Mouse (Mus musculus): ENCODE results near the gene Rasgef1b. TPM values are rescaled to one million over a fixed set of nuclear protein-coding genes. Genes with fewer than 3 reads are reported as not detected.

Rasgef1b gene
- polyA plus RNA-seq, 1 experiment from 2014 or later, result 41.6 TPM

DNA sequence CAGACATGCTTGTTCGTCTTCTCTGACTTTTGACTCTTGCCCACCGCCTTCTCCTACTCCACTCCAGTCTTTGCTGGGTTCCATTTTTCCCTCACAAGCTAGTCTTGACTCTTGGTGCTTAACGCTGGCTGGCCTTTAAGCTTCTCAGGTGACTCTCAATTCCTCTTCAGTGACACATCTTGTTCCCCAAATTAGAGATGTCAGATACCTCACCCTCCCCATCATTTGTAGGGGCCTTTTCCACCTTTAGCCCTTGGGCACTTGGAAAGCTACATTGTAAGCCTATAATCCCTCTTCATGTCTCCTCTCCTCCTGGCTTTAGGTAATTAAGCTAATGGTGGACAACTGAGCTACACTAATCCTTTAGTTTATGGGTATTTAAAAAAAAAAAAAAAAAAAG lies 338.6 kb downstream of the Rasgef1b start:
- 0 out of 2 replicates have a peak, but pooled peaks cover 3% of the 10 kb centered on the region for H3K4me1 ChIP-seq (ENCODE audit: control insufficient read depth, insufficient read depth, low read length)
- WGBS (ENCODE audit: insufficient replicate concordance), result 88% methylated on average over 3 of the region's 3 CpGs
- no peaks in the 10 kb centered on the region for H3K9me3 ChIP-seq (replicated peaks; ENCODE audit: control insufficient read depth, low read length)
- no peak for ATAC-seq (replicated peaks; ENCODE audit: insufficient number of reproducible peaks, low FRiP score, low TSS enrichment)
- no peaks in the 10 kb centered on the region for H3K27me3 ChIP-seq (ENCODE audit: control insufficient read depth, insufficient read depth, low read length)
- H3K27ac ChIP-seq (ENCODE audit: low read depth, low read length), result no peak overlapping the region
- no peak overlapping the region for H3K4me2 ChIP-seq
- no peaks in the 10 kb centered on the region for H3K36me3 ChIP-seq (ENCODE audit: control insufficient read depth, insufficient read depth, low read length)
- no peak overlapping the region for H3K4me3 ChIP-seq (ENCODE audit: low read depth, low read length)
- H3K9ac ChIP-seq (ENCODE audit: low read depth, low read length), result no peak overlapping the region

DNA sequence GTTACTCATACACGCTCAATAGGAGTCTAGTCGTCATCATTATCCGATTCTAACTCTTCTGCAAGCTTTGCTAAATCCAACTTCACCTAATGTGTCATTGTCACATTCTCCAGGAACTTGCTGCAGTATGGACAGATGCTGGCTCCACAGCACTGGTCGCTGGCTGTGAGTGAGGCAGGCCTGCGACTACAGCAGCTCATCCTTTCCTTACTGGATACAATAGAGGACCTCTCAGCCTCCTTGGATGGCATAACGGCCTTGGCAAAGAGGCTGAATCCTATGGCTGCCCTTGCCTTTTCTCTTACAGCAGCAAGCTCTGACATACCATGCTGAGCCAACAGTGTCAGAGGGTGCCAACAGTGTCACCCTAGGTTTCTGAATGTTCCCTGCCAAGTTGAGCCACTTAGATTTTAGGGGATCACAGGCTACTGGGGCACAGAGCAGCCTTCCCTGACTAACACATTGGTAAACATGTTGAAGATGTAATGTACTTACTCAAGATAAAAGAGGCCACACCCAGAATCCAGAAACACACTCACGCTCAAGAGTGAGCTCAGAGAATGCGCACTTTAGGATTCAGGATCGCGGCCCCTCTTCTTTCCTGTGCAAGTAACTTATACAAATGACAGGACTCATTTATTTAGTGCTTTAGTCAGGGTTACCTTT lies 340.1 kb downstream of the Rasgef1b start:
- Histone ChIP-seq H3K27ac (ENCODE audit: low read depth, low read length) (no peak overlapping the region), H3K4me1 (ENCODE audit: control insufficient read depth, insufficient read depth, low read length) (0 out of 2 replicates have a peak, but pooled peaks cover 3% of the 10 kb centered on the region), H3K4me2 (no peak overlapping the region), H3K9ac (ENCODE audit: low read depth, low read length) (no peak overlapping the region), H3K9me3 (replicated peaks; ENCODE audit: control insufficient read depth, low read length) (no peaks in the 10 kb centered on the region), H3K4me3 (ENCODE audit: low read depth, low read length) (no peak overlapping the region), H3K27me3 (ENCODE audit: control insufficient read depth, insufficient read depth, low read length) (no peaks in the 10 kb centered on the region), H3K36me3 (ENCODE audit: control insufficient read depth, insufficient read depth, low read length) (no peaks in the 10 kb centered on the region)
- 82% methylated on average over 10 of the region's 10 CpGs for WGBS (ENCODE audit: insufficient replicate concordance)
- ATAC-seq (replicated peaks; ENCODE audit: insufficient number of reproducible peaks, low FRiP score, low TSS enrichment), result no peak

DNA sequence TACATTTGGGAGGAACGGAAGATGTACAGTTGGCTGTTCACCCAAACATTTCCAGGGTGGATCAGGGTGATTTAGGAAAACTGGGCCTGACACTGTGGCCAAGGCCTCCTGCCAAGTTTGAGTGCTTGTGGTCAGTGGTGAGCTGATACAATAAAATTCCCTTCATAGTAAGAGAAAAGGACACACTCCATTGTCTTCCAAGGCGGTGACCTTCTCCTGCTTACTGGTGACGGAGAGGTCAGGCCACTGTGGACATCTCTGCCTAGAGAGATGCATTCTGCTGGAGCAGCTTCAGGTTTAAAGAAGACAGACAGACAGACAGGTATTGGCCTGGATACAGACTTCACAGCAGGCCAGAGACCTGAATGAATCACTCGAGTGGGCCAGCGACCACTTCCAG lies 340.7 kb downstream of the Rasgef1b start:
- Histone ChIP-seq H3K36me3 (ENCODE audit: control insufficient read depth, insufficient read depth, low read length) (no peaks in the 10 kb centered on the region), H3K9ac (ENCODE audit: low read depth, low read length) (no peak overlapping the region), H3K27ac (ENCODE audit: low read depth, low read length) (no peak overlapping the region), H3K27me3 (ENCODE audit: control insufficient read depth, insufficient read depth, low read length) (no peaks in the 10 kb centered on the region), H3K4me2 (no peak overlapping the region), H3K4me1 (ENCODE audit: control insufficient read depth, insufficient read depth, low read length) (0 out of 2 replicates have a peak, but pooled peaks cover 3% of the 10 kb centered on the region), H3K4me3 (ENCODE audit: low read depth, low read length) (no peak overlapping the region), H3K9me3 (replicated peaks; ENCODE audit: control insufficient read depth, low read length) (no peaks in the 10 kb centered on the region)
- 82% methylated on average over 5 of the region's 5 CpGs for WGBS (ENCODE audit: insufficient replicate concordance)
- ATAC-seq (replicated peaks; ENCODE audit: insufficient number of reproducible peaks, low FRiP score, low TSS enrichment), result no peak

DNA sequence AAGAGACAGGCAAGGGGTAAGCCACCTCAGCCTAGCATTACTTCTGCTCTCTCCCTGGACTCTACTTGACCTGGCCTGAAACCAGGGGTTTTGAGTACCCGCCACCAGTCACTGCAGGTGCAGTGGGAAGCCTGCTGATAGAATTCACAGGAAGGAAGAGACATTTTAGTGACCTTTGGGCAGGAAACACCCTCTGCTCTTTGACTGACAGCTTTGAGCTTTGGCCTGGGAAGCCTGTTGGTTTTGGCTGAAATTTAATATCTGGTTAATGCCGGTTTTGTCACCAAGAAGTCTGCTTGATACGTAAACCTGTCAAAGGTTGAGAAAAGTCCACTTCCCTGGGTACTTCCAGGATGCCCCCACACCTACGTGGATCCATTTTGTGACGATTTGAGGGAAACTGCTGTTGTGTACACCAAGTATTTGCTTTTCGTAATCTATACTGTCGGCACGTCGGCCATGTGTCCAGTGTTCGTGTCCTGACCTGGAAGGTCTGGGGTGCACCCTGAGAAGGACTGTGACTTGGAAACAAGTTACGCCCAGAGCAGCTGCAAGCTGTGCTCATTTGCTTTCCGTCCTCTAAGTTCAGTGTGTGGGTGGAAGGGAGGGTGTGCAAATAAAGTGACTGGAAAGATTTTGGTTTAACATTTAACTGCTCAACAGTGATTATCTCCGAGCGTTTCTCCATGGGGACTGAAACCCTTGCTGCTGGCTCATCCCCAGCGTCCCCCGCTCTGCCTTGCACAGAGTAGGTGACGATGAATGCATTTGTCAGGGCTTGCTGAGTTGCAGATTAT lies 341.5 kb downstream of the Rasgef1b start:
- Histone ChIP-seq H3K9ac (ENCODE audit: low read depth, low read length) (no peak overlapping the region), H3K36me3 (ENCODE audit: control insufficient read depth, insufficient read depth, low read length) (no peaks in the 10 kb centered on the region), H3K27me3 (ENCODE audit: control insufficient read depth, insufficient read depth, low read length) (no peaks in the 10 kb centered on the region), H3K4me2 (no peak overlapping the region), H3K27ac (ENCODE audit: low read depth, low read length) (no peak overlapping the region), H3K4me3 (ENCODE audit: low read depth, low read length) (no peak overlapping the region), H3K9me3 (replicated peaks; ENCODE audit: control insufficient read depth, low read length) (no peaks in the 10 kb centered on the region), H3K4me1 (ENCODE audit: control insufficient read depth, insufficient read depth, low read length) (0 out of 2 replicates have a peak, but pooled peaks cover 3% of the 10 kb centered on the region)
- 0 out of 2 replicates have a peak, but pooled peaks have one; percentile 35 for ATAC-seq (replicated peaks; ENCODE audit: insufficient number of reproducible peaks, low FRiP score, low TSS enrichment)
- 67% methylated on average over 17 of the region's 17 CpGs for WGBS (ENCODE audit: insufficient replicate concordance)

DNA sequence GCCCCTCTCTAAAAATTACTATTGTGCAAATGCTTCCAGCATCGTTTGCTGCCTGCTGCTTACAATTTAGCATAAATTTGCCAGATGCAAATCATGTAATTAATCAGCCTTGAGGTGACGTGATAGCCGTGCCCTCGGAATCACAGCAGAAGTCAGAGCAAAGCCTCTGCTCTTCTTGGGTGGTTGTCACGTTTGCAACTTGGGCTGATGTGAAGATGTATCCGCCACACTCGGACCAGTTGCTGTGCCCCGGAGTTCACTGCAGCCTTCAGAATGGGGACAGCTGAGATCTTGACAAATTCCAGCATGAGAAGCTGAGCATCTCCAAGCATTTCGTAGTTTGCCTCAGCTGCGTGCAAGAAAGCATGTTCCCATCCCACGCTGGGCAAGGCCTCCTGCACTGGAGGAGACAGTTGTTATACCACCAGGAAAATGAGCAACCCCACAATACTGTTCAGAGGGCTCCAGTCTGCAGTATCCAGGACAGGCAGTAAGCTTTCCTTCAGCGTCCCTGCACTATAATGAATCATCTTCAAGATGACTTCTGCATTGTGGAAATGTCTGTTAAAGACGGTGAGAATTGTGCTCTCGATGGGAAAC lies 342.5 kb downstream of the Rasgef1b start:
- Histone ChIP-seq H3K4me2 (no peak overlapping the region), H3K9ac (ENCODE audit: low read depth, low read length) (no peak overlapping the region), H3K9me3 (replicated peaks; ENCODE audit: control insufficient read depth, low read length) (no peaks in the 10 kb centered on the region), H3K27ac (ENCODE audit: low read depth, low read length) (no peak overlapping the region), H3K4me1 (ENCODE audit: control insufficient read depth, insufficient read depth, low read length) (0 out of 2 replicates have a peak, but pooled peaks cover 3% of the 10 kb centered on the region), H3K4me3 (ENCODE audit: low read depth, low read length) (no peak overlapping the region), H3K36me3 (ENCODE audit: control insufficient read depth, insufficient read depth, low read length) (no peaks in the 10 kb centered on the region), H3K27me3 (ENCODE audit: control insufficient read depth, insufficient read depth, low read length) (no peaks in the 10 kb centered on the region)
- WGBS (ENCODE audit: insufficient replicate concordance), result 54% methylated on average over 14 of the region's 14 CpGs
- no peak for ATAC-seq (replicated peaks; ENCODE audit: insufficient number of reproducible peaks, low FRiP score, low TSS enrichment)

DNA sequence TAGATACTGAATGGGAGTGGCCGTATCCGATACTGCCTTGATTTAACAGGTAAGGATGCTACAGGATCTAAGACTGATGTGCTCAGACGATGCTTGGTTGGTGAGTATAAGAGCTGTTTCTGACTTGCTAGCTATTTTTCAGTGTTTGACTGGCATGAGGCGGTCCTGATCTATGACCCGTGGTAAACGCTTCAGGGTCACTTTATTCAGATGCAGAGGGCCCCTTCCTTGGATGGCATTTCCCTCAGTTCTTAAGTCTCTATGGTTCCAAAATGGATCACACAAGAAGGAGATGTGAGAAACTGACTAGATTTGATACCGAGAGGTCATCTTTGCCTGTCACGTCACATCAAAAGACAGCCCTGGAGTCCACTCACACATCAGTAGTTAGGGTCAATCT lies 343.1 kb downstream of the Rasgef1b start:
- 79% methylated on average over 8 of the region's 8 CpGs for WGBS (ENCODE audit: insufficient replicate concordance)
- no peaks in the 10 kb centered on the region for H3K9me3 ChIP-seq (replicated peaks; ENCODE audit: control insufficient read depth, low read length)
- H3K27me3 ChIP-seq (ENCODE audit: control insufficient read depth, insufficient read depth, low read length), result no peaks in the 10 kb centered on the region
- H3K9ac ChIP-seq (ENCODE audit: low read depth, low read length), result no peak overlapping the region
- no peak for ATAC-seq (replicated peaks; ENCODE audit: insufficient number of reproducible peaks, low FRiP score, low TSS enrichment)
- H3K4me3 ChIP-seq (ENCODE audit: low read depth, low read length), result no peak overlapping the region
- H3K36me3 ChIP-seq (ENCODE audit: control insufficient read depth, insufficient read depth, low read length), result no peaks in the 10 kb centered on the region
- H3K27ac ChIP-seq (ENCODE audit: low read depth, low read length), result no peak overlapping the region
- H3K4me1 ChIP-seq (ENCODE audit: control insufficient read depth, insufficient read depth, low read length), result peaks cover 5% of the 10 kb centered on the region
- H3K4me2 ChIP-seq, result no peak overlapping the region

DNA sequence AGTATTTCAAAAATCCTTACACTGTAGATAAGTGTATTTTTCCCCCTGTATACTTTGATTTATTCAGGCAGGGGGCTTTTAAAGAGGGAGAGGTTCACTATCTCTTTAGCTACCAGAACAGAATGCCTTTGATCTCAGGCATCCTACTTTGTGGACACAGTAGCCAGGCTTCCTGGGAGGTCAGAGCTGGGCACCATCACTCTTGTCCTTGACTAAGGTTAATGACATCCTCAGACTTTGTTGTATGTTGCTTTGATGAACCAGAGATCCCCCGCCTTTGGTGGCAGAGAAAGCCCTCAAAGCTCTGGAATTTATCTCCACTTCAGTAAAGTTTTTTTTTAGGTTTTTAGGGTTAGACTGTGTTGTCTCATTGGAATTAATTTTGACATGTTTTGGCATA lies 343.8 kb downstream of the Rasgef1b start:
- ATAC-seq (replicated peaks; ENCODE audit: insufficient number of reproducible peaks, low FRiP score, low TSS enrichment), result no peak
- Histone ChIP-seq H3K9ac (ENCODE audit: low read depth, low read length) (no peak overlapping the region), H3K4me3 (ENCODE audit: low read depth, low read length) (no peak overlapping the region), H3K4me1 (ENCODE audit: control insufficient read depth, insufficient read depth, low read length) (peaks cover 11% of the 10 kb centered on the region), H3K4me2 (no peak overlapping the region), H3K36me3 (ENCODE audit: control insufficient read depth, insufficient read depth, low read length) (no peaks in the 10 kb centered on the region), H3K27me3 (ENCODE audit: control insufficient read depth, insufficient read depth, low read length) (no peaks in the 10 kb centered on the region), H3K27ac (ENCODE audit: low read depth, low read length) (no peak overlapping the region), H3K9me3 (replicated peaks; ENCODE audit: control insufficient read depth, low read length) (no peaks in the 10 kb centered on the region)
- 25% methylated on average over 1 of the region's 1 CpGs for WGBS (ENCODE audit: insufficient replicate concordance)

DNA sequence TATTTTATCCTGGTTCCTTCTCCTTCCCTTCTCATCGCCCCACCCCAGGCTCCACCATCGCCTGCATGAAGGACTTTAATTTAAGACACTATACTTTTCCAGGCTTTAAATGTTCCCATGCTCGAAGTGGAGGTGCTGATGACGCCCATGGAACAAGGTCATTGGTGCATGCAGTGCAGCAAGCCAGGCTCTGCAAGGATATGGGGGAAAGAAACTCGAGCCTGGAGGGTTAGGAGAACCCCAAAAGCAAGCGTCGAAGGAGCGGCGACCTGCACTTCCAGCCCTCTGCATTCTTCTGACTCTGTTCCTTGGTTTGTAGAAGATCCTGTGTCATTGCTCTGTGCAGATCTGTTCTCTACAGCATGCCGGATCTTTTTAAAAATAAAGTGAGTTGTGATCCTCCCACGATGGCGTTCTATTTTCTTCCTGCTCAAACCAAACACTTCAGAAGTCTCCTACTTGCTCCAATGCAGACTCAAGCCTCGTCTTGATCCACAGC lies 345.0 kb downstream of the Rasgef1b start:
- H3K27ac ChIP-seq (ENCODE audit: low read depth, low read length), result no peak overlapping the region
- H3K9me3 ChIP-seq (replicated peaks; ENCODE audit: control insufficient read depth, low read length), result no peaks in the 10 kb centered on the region
- H3K9ac ChIP-seq (ENCODE audit: low read depth, low read length), result no peak overlapping the region
- no peak overlapping the region for H3K4me2 ChIP-seq
- no peaks in the 10 kb centered on the region for H3K27me3 ChIP-seq (ENCODE audit: control insufficient read depth, insufficient read depth, low read length)
- no peak overlapping the region for H3K4me3 ChIP-seq (ENCODE audit: low read depth, low read length)
- ATAC-seq (replicated peaks; ENCODE audit: insufficient number of reproducible peaks, low FRiP score, low TSS enrichment), result no peak
- WGBS (ENCODE audit: insufficient replicate concordance), result 76% methylated on average over 13 of the region's 13 CpGs
- peaks cover 16% of the 10 kb centered on the region for H3K4me1 ChIP-seq (ENCODE audit: control insufficient read depth, insufficient read depth, low read length)
- no peaks in the 10 kb centered on the region for H3K36me3 ChIP-seq (ENCODE audit: control insufficient read depth, insufficient read depth, low read length)
